Mouse (Mus musculus) urinary bladder, postnatal 14 days (tissue): ENCODE measurements around the gene Dbp.
A peak's percentile ranks its signal among the peaks of the same experiment; 100 is the strongest.

Experiments used
- DNase-seq: peaks from one replicate; pipeline ENCODE4 v3.0.0; 2021; ENCODE audit warnings: low spot score

Dbp gene

GRCm38 (mm10) chr7:45725713-45726112, 20.8 kb downstream of the Dbp start, which contains the start of gene Spaca4:
Spaca4 (minus strand) TSS chr7:45725813.
- no peak for DNase-seq

GRCm38 (mm10) chr7:45726419-45726818, 21.5 kb downstream of the Dbp start:
- no peak for DNase-seq

GRCm38 (mm10) chr7:45727625-45728024, 22.7 kb downstream of the Dbp start:
- DNase-seq, result no peak

DNA sequence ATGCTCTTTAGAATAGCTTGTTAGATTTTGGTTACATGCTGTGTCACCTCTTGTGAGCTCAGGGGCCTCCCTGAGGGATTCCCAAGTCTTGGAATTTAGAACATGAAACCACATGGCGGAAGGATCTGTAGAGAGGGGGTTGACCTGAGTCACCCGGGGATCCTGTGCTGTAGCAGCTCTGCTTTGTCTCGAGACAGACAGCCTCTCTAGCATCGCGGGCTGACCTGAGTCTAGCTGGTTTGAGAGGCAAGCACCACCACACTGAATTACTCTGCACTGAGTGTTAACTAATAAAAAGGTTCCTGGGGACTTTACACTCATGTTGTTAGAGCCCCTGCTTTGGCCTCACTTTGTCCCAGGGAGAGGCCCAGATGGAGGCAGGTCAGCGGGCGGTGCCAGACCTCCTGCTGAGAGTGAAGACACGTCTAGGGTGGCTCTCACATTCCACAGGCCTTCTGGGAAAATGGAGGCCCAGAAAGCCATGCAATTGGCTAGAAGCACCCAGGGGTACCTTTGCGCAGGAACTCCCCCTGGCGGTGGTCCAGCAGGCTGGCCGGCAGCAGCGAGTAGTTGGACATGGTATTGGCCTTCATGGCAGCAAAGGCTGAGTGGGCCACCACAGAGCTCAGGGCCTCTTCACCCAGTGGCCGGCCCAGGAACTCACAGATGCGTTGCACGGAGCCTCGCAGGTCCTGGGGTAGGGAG, 26.0 kb downstream of the Dbp start:
- DNase-seq, result no peak

DNA sequence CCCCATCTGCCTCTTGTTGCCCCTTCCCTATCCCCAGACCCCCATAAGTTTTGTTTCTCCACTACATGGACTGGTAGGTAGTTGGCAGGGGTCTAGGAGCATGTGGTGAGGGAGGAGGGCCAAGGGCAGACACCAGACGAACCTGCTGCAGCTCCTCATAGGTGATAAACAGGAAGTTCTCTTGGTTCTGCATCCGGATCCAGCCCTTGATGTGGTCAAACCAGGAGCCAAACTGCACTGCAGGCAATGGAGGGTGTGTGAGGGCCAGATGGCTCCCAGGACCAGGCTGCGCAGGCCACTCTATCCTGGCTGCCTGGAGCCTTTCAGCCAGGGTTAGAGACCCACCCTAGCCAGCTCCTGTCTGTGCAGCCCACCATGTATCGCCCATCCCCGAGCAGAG, 28.6 kb downstream of the Dbp start:
- DNase-seq, result no peak

DNA sequence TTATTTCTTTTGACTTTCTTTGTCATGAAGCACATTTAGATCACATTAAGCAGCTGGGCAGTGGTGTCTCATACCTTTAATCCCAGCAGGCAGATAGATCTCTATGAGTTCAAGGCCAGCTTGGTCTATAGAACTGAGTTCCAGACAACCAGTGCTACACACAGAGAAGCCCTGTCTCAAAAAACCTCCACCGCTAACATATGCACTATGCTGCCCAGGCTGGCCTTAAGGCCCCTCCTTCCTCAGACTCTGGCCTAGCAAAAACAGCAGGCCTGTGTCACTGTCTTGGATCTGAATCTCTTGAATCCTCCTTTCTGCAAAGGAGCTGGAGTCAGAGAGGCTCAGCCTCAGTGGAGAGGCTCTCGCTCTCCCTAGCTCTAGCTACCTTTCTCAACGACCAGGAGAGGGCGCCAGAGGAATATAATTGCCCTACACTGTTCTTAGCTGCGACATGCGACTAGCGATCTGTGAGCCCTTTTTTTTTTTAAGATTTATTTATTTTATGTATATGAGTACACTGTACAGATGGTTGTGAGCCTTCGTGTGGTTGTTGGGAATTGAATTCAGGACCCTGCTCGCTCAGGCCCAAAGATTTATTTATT, 34.4 kb downstream of the Dbp start:
- peak; percentile 87 for DNase-seq

DNA sequence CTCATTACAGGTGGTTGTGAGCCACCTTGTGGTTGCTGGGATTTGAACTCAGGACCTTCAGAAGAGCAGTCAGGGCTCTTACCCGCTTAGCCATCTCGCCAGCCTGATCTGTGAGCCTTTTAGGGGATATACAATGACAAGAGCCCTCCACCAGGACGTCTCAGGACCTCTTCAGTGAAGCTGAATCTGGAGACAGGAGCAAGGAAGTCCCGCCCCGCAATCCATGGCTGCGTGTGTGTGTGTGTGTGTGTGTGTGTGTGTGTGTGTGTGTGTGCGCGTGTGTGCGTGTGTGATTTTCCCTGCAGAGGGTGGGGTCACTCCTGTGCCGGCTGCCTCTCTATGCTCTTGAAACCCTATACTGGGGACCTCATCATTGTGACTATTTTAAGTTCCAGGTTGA, 34.9 kb downstream of the Dbp start:
- no peak for DNase-seq

- DNase-seq, result no peak
Measured at GRCm38 (mm10) chr7:45741308-45741707, 36.4 kb downstream of the Dbp start.

GRCm38 (mm10) chr7:45741777-45742176, 36.9 kb downstream of the Dbp start:
- DNase-seq, result no peak

DNA sequence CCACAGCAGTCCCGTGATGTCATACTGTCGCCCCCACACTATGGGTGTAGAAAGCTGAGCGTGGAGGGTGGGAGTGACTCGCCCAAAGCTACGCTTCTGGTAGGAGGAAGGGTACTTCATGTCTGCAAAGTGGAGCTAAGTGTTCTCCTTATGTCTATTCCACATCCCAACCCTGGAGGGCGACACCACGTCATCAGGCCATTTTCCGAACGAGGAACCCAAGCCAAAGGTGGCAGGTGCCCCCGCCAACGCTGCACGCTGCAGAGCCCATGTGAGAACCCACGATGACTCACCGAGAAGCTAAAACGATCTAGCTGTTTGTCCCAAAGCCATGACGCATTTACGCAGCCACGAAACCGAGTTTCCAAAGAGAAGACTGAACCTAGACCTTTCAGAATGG, 37.5 kb downstream of the Dbp start:
- no peak for DNase-seq

- DNase-seq, result peak; percentile 88
Measured at GRCm38 (mm10) chr7:45744387-45744786, 39.5 kb downstream of the Dbp start.

GRCm38 (mm10) chr7:45746518-45746917, 41.6 kb downstream of the Dbp start:
- DNase-seq, result no peak

DNA sequence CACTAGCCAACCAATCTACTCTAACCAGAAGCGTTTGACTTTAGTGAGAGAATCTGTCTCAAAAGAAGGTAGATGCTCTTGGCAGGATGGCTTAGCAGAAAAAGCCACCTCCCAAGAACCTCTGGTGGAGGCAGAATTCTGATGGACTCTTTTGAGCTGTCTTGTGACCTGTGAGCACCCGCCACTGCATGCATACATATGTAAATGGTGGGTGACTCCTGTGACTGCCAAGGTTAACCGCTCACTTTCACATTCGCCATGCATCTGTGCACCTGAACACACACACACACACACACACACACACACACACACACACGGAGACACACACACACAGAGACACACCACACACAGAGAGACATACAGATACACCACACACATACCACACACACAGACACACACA, 42.6 kb downstream of the Dbp start:
- DNase-seq, result no peak

- DNase-seq, result no peak
Measured at GRCm38 (mm10) chr7:45748110-45748509, 43.2 kb downstream of the Dbp start.

- DNase-seq, result no peak
Measured at GRCm38 (mm10) chr7:45749401-45749800, 44.5 kb downstream of the Dbp start.

- no peak for DNase-seq
Measured at GRCm38 (mm10) chr7:45750162-45750561, 45.3 kb downstream of the Dbp start.

GRCm38 (mm10) chr7:45755703-45756102, 50.8 kb downstream of the Dbp start:
- DNase-seq, result no peak

DNA sequence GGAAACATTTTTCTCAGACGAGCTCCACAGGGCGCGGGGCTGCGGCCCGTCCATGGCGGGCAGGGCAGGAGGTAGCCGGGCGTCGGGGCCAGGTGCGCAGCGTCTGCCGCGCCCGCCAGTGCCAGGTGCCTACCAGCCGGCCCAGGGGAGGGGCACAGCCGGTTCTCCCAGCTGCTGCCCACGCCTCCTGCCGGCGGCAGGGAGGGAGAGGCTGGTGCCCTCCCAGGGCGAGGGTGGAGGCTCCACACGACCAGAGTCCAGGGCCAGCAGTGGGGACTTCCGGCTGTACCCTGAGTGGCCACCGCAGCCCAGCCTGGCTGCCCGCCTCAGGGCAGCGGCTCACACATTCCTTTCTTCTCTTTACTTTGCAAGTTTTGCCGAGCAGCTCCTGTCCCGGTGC, 54.5 kb downstream of the Dbp start:
- DNase-seq, result peak; percentile 69
